Mouse (Mus musculus): ENCODE measurements at regions not wholly inside any gene's neighbourhood (a gene's known extent, or its start where the extent isn't known, plus 50 kb on each side); places are given as distances from the start of the nearest gene placed in this dataset.

DNA sequence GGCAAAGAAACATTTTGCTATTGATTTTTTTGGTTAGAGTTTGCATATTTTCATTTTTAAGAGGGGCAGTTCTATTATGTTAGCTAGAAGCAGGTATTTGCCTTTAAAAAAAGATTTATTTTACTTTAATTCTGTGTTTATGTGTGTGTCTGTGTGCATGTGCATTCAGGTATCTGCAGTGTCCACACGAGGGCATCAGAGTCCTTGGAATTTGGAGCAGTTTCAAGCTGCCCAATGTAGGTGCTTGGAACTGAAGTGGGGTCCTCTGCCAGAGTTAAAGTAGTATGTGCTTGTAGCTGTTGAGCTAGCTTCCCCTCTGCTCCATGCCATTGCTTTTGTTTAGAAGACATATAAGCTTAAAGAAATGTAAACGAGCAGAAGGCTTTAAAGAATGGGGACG is 89.1 kb downstream of the 9330182O14Rik start:
- no peak for ATAC-seq (ENCODE audit: insufficient read depth, low FRiP score, low read depth)

DNA sequence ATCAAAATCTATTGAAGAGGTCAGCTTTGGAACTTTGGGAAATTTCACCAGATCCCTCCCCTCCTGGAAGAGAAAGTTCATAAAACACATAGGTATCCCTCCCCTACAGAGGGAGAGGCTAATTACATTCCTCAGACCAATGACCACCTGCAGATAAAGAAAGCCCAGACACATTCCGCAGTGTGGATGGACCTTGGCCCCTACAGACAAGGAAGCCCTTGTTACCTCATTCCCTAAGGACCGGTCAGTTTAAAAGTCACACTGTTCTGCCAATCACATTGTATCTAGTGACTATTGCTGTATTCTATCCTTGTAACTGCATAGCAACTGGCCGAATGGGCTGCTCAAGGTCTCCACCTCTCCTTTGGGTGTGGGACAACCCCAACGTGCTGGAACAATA is 107.6 kb downstream of the 9330182O14Rik start:
- no peak overlapping the region for H3K4me3 ChIP-seq (replicated peaks)
- H3K9me3 ChIP-seq, result no peaks in the 10 kb centered on the region
- H3K9ac ChIP-seq, result no peak overlapping the region
- no peaks in the 10 kb centered on the region for H3K36me3 ChIP-seq
- H3K4me1 ChIP-seq, result no peaks in the 10 kb centered on the region
- no peak for ATAC-seq (ENCODE audit: insufficient read depth, low FRiP score, low read depth)
- 74% methylated on average over 4 of the region's 4 CpGs for WGBS
- H3K27me3 ChIP-seq (replicated peaks), result no peaks in the 10 kb centered on the region
- no peak overlapping the region for H3K27ac ChIP-seq
- H3K4me2 ChIP-seq, result no peak overlapping the region

More for the DNA sequence above, 89.1 kb downstream of the 9330182O14Rik start:
- WGBS, result 83% methylated on average over 3 of the region's 3 CpGs
- no peaks in the 10 kb centered on the region for H3K27me3 ChIP-seq (replicated peaks)
- H3K4me3 ChIP-seq (replicated peaks), result no peak overlapping the region
- no peak overlapping the region for H3K4me2 ChIP-seq
- H3K9ac ChIP-seq, result no peak overlapping the region
- no peaks in the 10 kb centered on the region for H3K4me1 ChIP-seq
- no peaks in the 10 kb centered on the region for H3K36me3 ChIP-seq
- no peaks in the 10 kb centered on the region for H3K9me3 ChIP-seq
- no peak overlapping the region for H3K27ac ChIP-seq

- Histone ChIP-seq H3K9ac (no peak overlapping the region), H3K9me3 (no peaks in the 10 kb centered on the region), H3K4me2 (no peak overlapping the region), H3K4me1 (no peaks in the 10 kb centered on the region), H3K4me3 (replicated peaks) (no peak overlapping the region), H3K36me3 (no peaks in the 10 kb centered on the region), H3K27me3 (replicated peaks) (no peaks in the 10 kb centered on the region), H3K27ac (no peak overlapping the region)
- 68% methylated on average over 4 of the region's 4 CpGs for WGBS
- no peak for ATAC-seq (ENCODE audit: insufficient read depth, low FRiP score, low read depth)
These were observed 114.8 kb downstream of the 9330182O14Rik start for GRCm38 (mm10) chr15:40248966-40249365.

GRCm38 (mm10) chr15:40259433-40259832 is 125.3 kb downstream of the 9330182O14Rik start:
- H3K27ac ChIP-seq, result no peak overlapping the region
- H3K4me3 ChIP-seq (replicated peaks), result no peak overlapping the region
- no peaks in the 10 kb centered on the region for H3K36me3 ChIP-seq
- H3K4me2 ChIP-seq, result no peak overlapping the region
- no peak overlapping the region for H3K9ac ChIP-seq
- H3K9me3 ChIP-seq, result no peaks in the 10 kb centered on the region
- no peaks in the 10 kb centered on the region for H3K27me3 ChIP-seq (replicated peaks)
- ATAC-seq (ENCODE audit: insufficient read depth, low FRiP score, low read depth), result no peak
- 45% methylated on average over 5 of the region's 5 CpGs for WGBS
- no peaks in the 10 kb centered on the region for H3K4me1 ChIP-seq

DNA sequence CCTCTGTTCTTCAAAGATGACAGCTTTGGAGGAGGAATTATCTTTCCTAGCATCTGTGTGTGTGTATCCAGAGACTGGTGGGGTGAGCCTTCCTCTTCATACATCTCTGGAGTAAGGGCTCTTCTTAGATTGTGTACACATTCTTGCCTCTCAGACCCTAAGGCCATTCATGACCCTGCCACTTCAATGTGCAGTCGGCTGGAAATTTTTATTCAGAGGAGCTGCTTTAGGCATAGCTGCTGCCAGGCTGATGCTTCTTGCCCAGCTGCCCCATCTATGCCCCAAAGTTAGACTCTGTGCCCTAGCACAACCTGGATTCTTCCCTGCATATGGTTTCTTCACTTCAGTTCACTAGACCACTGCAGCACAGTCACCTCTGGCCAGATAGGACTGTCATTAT is 144.9 kb downstream of the 9330182O14Rik start:
- ATAC-seq (ENCODE audit: insufficient read depth, low FRiP score, low read depth), result no peak
- Histone ChIP-seq H3K9ac (no peak overlapping the region), H3K27me3 (replicated peaks) (no peaks in the 10 kb centered on the region), H3K36me3 (no peaks in the 10 kb centered on the region), H3K9me3 (no peaks in the 10 kb centered on the region), H3K4me3 (replicated peaks) (no peak overlapping the region), H3K27ac (no peak overlapping the region), H3K4me2 (no peak overlapping the region), H3K4me1 (no peaks in the 10 kb centered on the region)
- 64% methylated on average over 1 of the region's 1 CpGs for WGBS

DNA sequence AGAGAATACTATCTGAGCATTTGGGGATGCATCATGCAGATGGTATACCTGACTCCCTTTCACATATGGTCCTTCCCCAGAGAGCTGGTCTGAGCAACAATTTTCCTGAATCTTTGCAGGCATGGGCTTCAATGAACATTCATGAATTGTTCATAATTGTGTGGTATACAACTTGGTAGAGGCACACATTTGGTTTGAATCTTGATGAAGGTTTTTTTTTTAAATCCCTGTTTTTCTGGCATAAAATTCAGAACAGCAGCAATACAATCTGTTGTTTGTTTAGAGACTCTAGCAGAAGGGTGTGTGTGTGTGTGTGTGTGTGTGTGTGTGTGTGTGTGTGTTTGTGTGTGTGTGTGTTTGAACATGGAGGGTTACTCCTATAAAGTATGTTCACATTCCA is 146.4 kb downstream of the 9330182O14Rik start:
- ATAC-seq (ENCODE audit: insufficient read depth, low FRiP score, low read depth), result no peak
- Histone ChIP-seq H3K36me3 (no peaks in the 10 kb centered on the region), H3K27ac (no peak overlapping the region), H3K9me3 (no peaks in the 10 kb centered on the region), H3K27me3 (replicated peaks) (no peaks in the 10 kb centered on the region), H3K4me2 (no peak overlapping the region), H3K4me1 (no peaks in the 10 kb centered on the region), H3K4me3 (replicated peaks) (no peak overlapping the region), H3K9ac (no peak overlapping the region)

DNA sequence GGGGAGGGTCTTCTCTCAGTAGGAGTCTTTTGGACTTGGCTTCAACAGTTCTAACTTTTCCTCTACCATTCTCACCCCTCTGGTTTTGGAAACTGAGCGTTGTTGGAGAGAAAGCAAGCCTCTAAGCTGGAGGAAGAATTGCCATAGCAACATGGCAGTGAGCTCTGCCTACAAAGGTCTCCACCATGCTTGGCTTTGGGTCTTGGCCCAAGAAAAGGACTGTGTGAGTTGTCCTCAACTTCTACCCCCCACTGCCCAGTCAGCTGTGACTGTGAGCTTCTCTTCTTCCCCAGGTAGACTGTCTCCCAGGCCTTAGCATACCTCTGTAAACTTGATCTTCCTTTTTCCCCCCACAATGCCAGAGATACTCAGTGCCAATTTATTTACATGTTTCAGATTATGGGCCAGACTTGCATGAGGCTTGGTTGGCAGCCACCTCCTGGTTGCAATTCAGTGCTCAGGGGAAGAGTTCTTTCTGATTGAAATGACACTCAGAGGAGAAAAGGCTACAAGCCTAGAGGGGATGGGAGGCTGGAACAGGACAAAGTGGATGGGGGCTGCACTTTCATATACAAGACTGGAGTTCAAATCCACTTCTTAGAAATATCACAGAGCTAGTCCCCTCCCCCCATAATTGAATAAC is 147.0 kb downstream of the 9330182O14Rik start:
- 79% methylated on average over 1 of the region's 1 CpGs for WGBS
- no peak overlapping the region for H3K4me3 ChIP-seq (replicated peaks)
- no peaks in the 10 kb centered on the region for H3K9me3 ChIP-seq
- H3K4me1 ChIP-seq, result no peaks in the 10 kb centered on the region
- no peaks in the 10 kb centered on the region for H3K27me3 ChIP-seq (replicated peaks)
- no peak overlapping the region for H3K27ac ChIP-seq
- ATAC-seq (ENCODE audit: insufficient read depth, low FRiP score, low read depth), result no peak
- no peak overlapping the region for H3K9ac ChIP-seq
- H3K36me3 ChIP-seq, result no peaks in the 10 kb centered on the region
- no peak overlapping the region for H3K4me2 ChIP-seq

GRCm38 (mm10) chr15:40291602-40292001 is 157.4 kb downstream of the 9330182O14Rik start:
- ATAC-seq (ENCODE audit: insufficient read depth, low FRiP score, low read depth), result no peak
- no peaks in the 10 kb centered on the region for H3K9me3 ChIP-seq
- no peak overlapping the region for H3K9ac ChIP-seq
- WGBS, result 86% methylated on average over 1 of the region's 1 CpGs
- H3K36me3 ChIP-seq, result no peaks in the 10 kb centered on the region
- no peak overlapping the region for H3K27ac ChIP-seq
- H3K27me3 ChIP-seq (replicated peaks), result no peaks in the 10 kb centered on the region
- no peak overlapping the region for H3K4me2 ChIP-seq
- H3K4me3 ChIP-seq (replicated peaks), result no peak overlapping the region
- H3K4me1 ChIP-seq, result no peaks in the 10 kb centered on the region

- Histone ChIP-seq H3K36me3 (no peaks in the 10 kb centered on the region), H3K9ac (no peak overlapping the region), H3K9me3 (no peaks in the 10 kb centered on the region), H3K27me3 (replicated peaks) (no peaks in the 10 kb centered on the region), H3K4me1 (no peaks in the 10 kb centered on the region), H3K27ac (no peak overlapping the region), H3K4me3 (replicated peaks) (no peak overlapping the region), H3K4me2 (no peak overlapping the region)
- WGBS, result 61% methylated on average over 2 of the region's 2 CpGs
- ATAC-seq (ENCODE audit: insufficient read depth, low FRiP score, low read depth), result no peak
These were observed 178.1 kb downstream of the 9330182O14Rik start for GRCm38 (mm10) chr15:40312226-40312625.

GRCm38 (mm10) chr15:40339746-40340145 is 205.6 kb downstream of the 9330182O14Rik start:
- 57% methylated on average over 2 of the region's 2 CpGs for WGBS
- H3K36me3 ChIP-seq, result no peaks in the 10 kb centered on the region
- H3K4me3 ChIP-seq (replicated peaks), result no peak overlapping the region
- no peaks in the 10 kb centered on the region for H3K4me1 ChIP-seq
- H3K9ac ChIP-seq, result no peak overlapping the region
- no peaks in the 10 kb centered on the region for H3K27me3 ChIP-seq (replicated peaks)
- H3K9me3 ChIP-seq, result no peaks in the 10 kb centered on the region
- no peak for ATAC-seq (ENCODE audit: insufficient read depth, low FRiP score, low read depth)
- no peak overlapping the region for H3K27ac ChIP-seq
- no peak overlapping the region for H3K4me2 ChIP-seq

GRCm38 (mm10) chr15:40340269-40340668 is 206.1 kb downstream of the 9330182O14Rik start:
- WGBS, result 47% methylated on average over 1 of the region's 1 CpGs

DNA sequence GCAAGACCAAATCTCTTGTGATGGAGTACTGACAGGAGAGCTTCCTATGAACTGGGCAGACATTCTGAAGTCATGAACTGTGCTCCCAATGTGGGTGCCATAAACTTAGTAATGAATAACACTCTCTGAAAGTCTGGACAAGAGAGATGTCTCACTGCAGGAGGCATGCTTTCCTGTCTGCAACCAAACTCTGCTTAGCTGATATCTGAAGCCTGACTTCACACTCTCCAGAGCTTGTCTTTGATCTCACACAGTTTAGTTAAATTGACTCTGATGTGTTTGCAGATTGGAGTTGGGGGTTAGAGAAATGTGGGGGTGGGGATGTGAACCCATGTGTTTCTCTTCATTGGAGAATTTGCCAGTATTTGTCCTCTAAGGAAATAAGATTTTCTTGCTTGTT is 217.3 kb downstream of the 9330182O14Rik start:
- Histone ChIP-seq H3K9me3 (no peaks in the 10 kb centered on the region), H3K27ac (no peak overlapping the region), H3K36me3 (no peaks in the 10 kb centered on the region), H3K27me3 (replicated peaks) (no peaks in the 10 kb centered on the region), H3K9ac (no peak overlapping the region), H3K4me1 (no peaks in the 10 kb centered on the region), H3K4me2 (no peak overlapping the region), H3K4me3 (replicated peaks) (no peak overlapping the region)
- ATAC-seq (ENCODE audit: insufficient read depth, low FRiP score, low read depth), result no peak

More at GRCm38 (mm10) chr15:40340269-40340668, 206.1 kb downstream of the 9330182O14Rik start:
- no peaks in the 10 kb centered on the region for H3K27me3 ChIP-seq (replicated peaks)
- H3K9me3 ChIP-seq, result no peaks in the 10 kb centered on the region
- no peak overlapping the region for H3K4me2 ChIP-seq
- no peaks in the 10 kb centered on the region for H3K4me1 ChIP-seq
- ATAC-seq (ENCODE audit: insufficient read depth, low FRiP score, low read depth), result no peak
- H3K36me3 ChIP-seq, result no peaks in the 10 kb centered on the region
- no peak overlapping the region for H3K27ac ChIP-seq
- no peak overlapping the region for H3K9ac ChIP-seq
- no peak overlapping the region for H3K4me3 ChIP-seq (replicated peaks)
